Mouse (Mus musculus): ENCODE results near the gene Celsr2.

DNA sequence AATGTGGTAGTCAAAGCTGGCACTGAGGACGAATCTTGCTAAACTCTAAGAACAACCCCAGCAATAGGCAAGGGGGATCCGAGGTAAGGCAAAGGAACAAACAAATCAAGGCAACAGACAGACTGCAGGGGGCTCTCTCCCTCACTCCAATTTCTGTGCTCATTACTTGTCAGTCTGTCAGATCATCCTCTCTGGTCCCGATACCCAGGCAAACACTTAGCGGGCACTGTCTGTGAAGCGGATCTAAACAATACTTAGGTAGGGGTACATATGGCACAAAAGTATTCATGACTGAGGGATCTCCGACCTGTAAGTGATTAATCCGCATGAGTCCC is 21.0 kb upstream of the Celsr2 start:
- TF ChIP-seq CTCF (IDR thresholded peaks at IDR 0.05; ENCODE audit: low read depth), result no peak
- no peak for TF ChIP-seq EP300 (IDR thresholded peaks at IDR 0.05; ENCODE audit: low read depth)

All from heart, postnatal 0 days (tissue).